17 mouse cellular contexts compared by ENCODE assay signal in genomic region chr1:132004574-132005180, GRCm38 (mm10). TPM values are rescaled to one million over a fixed set of nuclear protein-coding genes. Genes with fewer than 3 reads are reported as not detected.
DNase-seq lines count a peak whose midpoint lies in the region; ATAC-seq lines count a peak whose summit lies in the region.
"Had no signal": no experiment of that assay in that cellular context is flagged by ENCODE, and none has a peak within 500 bp of the region (broad histone marks: within the 10 kb centered on the region; RNA-seq: fewer than 3 reads in every experiment).

No protein-coding gene starts in this region.

- no peak overlapping the region for H3K4me3 ChIP-seq in embryonic facial prominence, embryonic 13.5 days
- no peak overlapping the region for H3K4me3 ChIP-seq in embryonic facial prominence, embryonic 10.5 days
- H3K4me3 ChIP-seq in kidney, embryonic 15.5 days (replicated peaks) = no peak overlapping the region
- H3K4me3 ChIP-seq in embryonic facial prominence, embryonic 14.5 days (ENCODE audit: low read depth, low read length) = no peak overlapping the region
- no peak overlapping the region for H3K4me3 ChIP-seq in hindbrain, embryonic 12.5 days
- H3K4me3 ChIP-seq: megakaryocyte, embryonic 14.5 days had no signal

- no peak for ATAC-seq in embryonic facial prominence, embryonic 13.5 days (ENCODE audit: insufficient number of reproducible peaks, insufficient read depth, low FRiP score, low TSS enrichment, low read depth)
- ATAC-seq in kidney, embryonic 15.5 days (replicated peaks; ENCODE audit: low FRiP score) = no peak
- no peak for ATAC-seq in embryonic facial prominence, embryonic 14.5 days (ENCODE audit: low read depth)
- ATAC-seq in hindbrain, embryonic 12.5 days (ENCODE audit: low FRiP score) = no peak
- ATAC-seq: hindbrain, embryonic 16.5 days had no signal

- H3K27me3 ChIP-seq in embryonic facial prominence, embryonic 13.5 days = no peaks in the 10 kb centered on the region
- H3K27me3 ChIP-seq in embryonic facial prominence, embryonic 10.5 days (replicated peaks; ENCODE audit: low read depth, poor library complexity, severe bottlenecking) = no peaks in the 10 kb centered on the region
- H3K27me3 ChIP-seq in kidney, embryonic 15.5 days = no peaks in the 10 kb centered on the region
- H3K27me3 ChIP-seq in embryonic facial prominence, embryonic 14.5 days (replicated peaks; ENCODE audit: control insufficient read depth, insufficient read depth, low read length) = no peaks in the 10 kb centered on the region
- no peaks in the 10 kb centered on the region for H3K27me3 ChIP-seq in hindbrain, embryonic 12.5 days
- H3K27me3 ChIP-seq: megakaryocyte, embryonic 14.5 days had no signal

- no peaks in the 10 kb centered on the region for H3K9me3 ChIP-seq in embryonic facial prominence, embryonic 13.5 days
- no peaks in the 10 kb centered on the region for H3K9me3 ChIP-seq in embryonic facial prominence, embryonic 10.5 days
- H3K9me3 ChIP-seq in kidney, embryonic 15.5 days (replicated peaks) = no peaks in the 10 kb centered on the region
- H3K9me3 ChIP-seq in embryonic facial prominence, embryonic 14.5 days (ENCODE audit: control insufficient read depth, low read length) = no peaks in the 10 kb centered on the region
- no peaks in the 10 kb centered on the region for H3K9me3 ChIP-seq in hindbrain, embryonic 12.5 days (replicated peaks)
- H3K9me3 ChIP-seq: megakaryocyte, embryonic 14.5 days had no signal

- H3K4me2 ChIP-seq in embryonic facial prominence, embryonic 13.5 days = no peak overlapping the region
- no peak overlapping the region for H3K4me2 ChIP-seq in kidney, embryonic 15.5 days
- H3K4me2 ChIP-seq in embryonic facial prominence, embryonic 14.5 days (ENCODE audit: low read depth, low read length) = no peak overlapping the region
- H3K4me2 ChIP-seq in hindbrain, embryonic 12.5 days (replicated peaks) = no peak overlapping the region

- DNase-seq in embryonic facial prominence, embryonic 10.5 days (ENCODE audit: low spot score) = no peak
- no peak for DNase-seq in kidney, adult 9 months
- DNase-seq in CD4-positive helper T cell, adult 2 months (ENCODE audit: low read depth, low spot score) = peak; percentile 23
- no peak for DNase-seq in embryonic facial prominence, embryonic 14.5 days (ENCODE audit: low spot score)
- DNase-seq in retina, embryonic 14.5 days (ENCODE audit: low spot score) = no peak
- DNase-seq: adrenal gland, adult 2 months; cerebellum, adult 9-11 months; heart, postnatal 36 days; kidney, adult 11 months; right cerebral cortex, postnatal 25 days; thymus, adult 2 months had no signal

- H3K4me1 ChIP-seq in embryonic facial prominence, embryonic 13.5 days = peaks cover 32% of the 10 kb centered on the region
- peaks cover 32% of the 10 kb centered on the region for H3K4me1 ChIP-seq in embryonic facial prominence, embryonic 10.5 days
- H3K4me1 ChIP-seq in kidney, embryonic 15.5 days = peaks cover 18% of the 10 kb centered on the region
- peaks cover 8% of the 10 kb centered on the region; the same call in 1 of the 2 replicates for H3K4me1 ChIP-seq in embryonic facial prominence, embryonic 14.5 days (ENCODE audit: control insufficient read depth, insufficient read depth, low read length)
- peaks cover 16% of the 10 kb centered on the region for H3K4me1 ChIP-seq in hindbrain, embryonic 12.5 days

- no peaks in the 10 kb centered on the region for H3K36me3 ChIP-seq in embryonic facial prominence, embryonic 13.5 days
- H3K36me3 ChIP-seq in embryonic facial prominence, embryonic 10.5 days (replicated peaks) = no peaks in the 10 kb centered on the region
- H3K36me3 ChIP-seq in kidney, embryonic 15.5 days = no peaks in the 10 kb centered on the region
- no peaks in the 10 kb centered on the region for H3K36me3 ChIP-seq in embryonic facial prominence, embryonic 14.5 days (ENCODE audit: control insufficient read depth, insufficient read depth, low read length)
- H3K36me3 ChIP-seq in hindbrain, embryonic 12.5 days = no peaks in the 10 kb centered on the region

- H3K9ac ChIP-seq in embryonic facial prominence, embryonic 13.5 days = no peak overlapping the region
- no peak overlapping the region for H3K9ac ChIP-seq in kidney, embryonic 15.5 days
- no peak overlapping the region for H3K9ac ChIP-seq in embryonic facial prominence, embryonic 14.5 days (ENCODE audit: low read depth, low read length)
- H3K9ac ChIP-seq in hindbrain, embryonic 12.5 days = no peak overlapping the region
- H3K9ac ChIP-seq: liver, embryonic 14.5 days had no signal

- peak overlapping the region; percentile 3; the same call in 1 of the 2 replicates for H3K27ac ChIP-seq in embryonic facial prominence, embryonic 13.5 days
- H3K27ac ChIP-seq in embryonic facial prominence, embryonic 10.5 days (replicated peaks) = no peak overlapping the region
- H3K27ac ChIP-seq in kidney, embryonic 15.5 days = peak overlapping the region; percentile 77
- peak overlapping the region; percentile 31 for H3K27ac ChIP-seq in embryonic facial prominence, embryonic 14.5 days (replicated peaks; ENCODE audit: low read depth, low read length)
- no peak overlapping the region for H3K27ac ChIP-seq in hindbrain, embryonic 12.5 days
- H3K27ac ChIP-seq: liver, embryonic 14.5 days had no signal

- 62% methylated on average over 6 of the region's 6 CpGs for WGBS in embryonic facial prominence, embryonic 13.5 days
- WGBS in embryonic facial prominence, embryonic 10.5 days = 73% methylated on average over 6 of the region's 6 CpGs
- WGBS in kidney, embryonic 15.5 days = 79% methylated on average over 6 of the region's 6 CpGs
- 60% methylated on average over 6 of the region's 6 CpGs for WGBS in embryonic facial prominence, embryonic 14.5 days
- 84% methylated on average over 6 of the region's 6 CpGs for WGBS in hindbrain, embryonic 12.5 days

RNA-seq across cellular contexts. Expression of gene Elk4, which starts 2.7 kb away (rescaled TPM):
- polyA plus RNA-seq in embryonic facial prominence, embryonic 13.5 days (2015; fragmentation: Nextera tagmentation; extraction: Ambion mirVana) = 21.7 and 22.3 TPM in 2 replicates
- 12.0 and 13.3 TPM in 2 replicates for polyA plus RNA-seq in embryonic facial prominence, embryonic 10.5 days (2016; fragmentation: Nextera tagmentation; extraction: Ambion mirVana)
- polyA plus RNA-seq in kidney, embryonic 15.5 days (2015; fragmentation: Nextera tagmentation; extraction: Ambion mirVana) = 24.1 and 25.8 TPM in 2 replicates
- polyA plus RNA-seq in embryonic facial prominence, embryonic 14.5 days (2014; fragmentation: Nextera tagmentation; extraction: Ambion mirVana) = 27.6 and 39.0 TPM in 2 replicates
- 18.5 and 21.7 TPM in 2 replicates for polyA plus RNA-seq in hindbrain, embryonic 12.5 days (2016; fragmentation: Nextera tagmentation; extraction: Ambion mirVana)

RNA-seq across cellular contexts. Expression of gene Slc45a3, which starts 41.9 kb away (rescaled TPM):
- 3.2 and 4.0 TPM in 2 replicates for polyA plus RNA-seq in embryonic facial prominence, embryonic 13.5 days (2015; fragmentation: Nextera tagmentation; extraction: Ambion mirVana)
- polyA plus RNA-seq in embryonic facial prominence, embryonic 10.5 days (2016; fragmentation: Nextera tagmentation; extraction: Ambion mirVana) = 5.4 and 8.4 TPM in 2 replicates
- 7.9 and 9.1 TPM in 2 replicates for polyA plus RNA-seq in kidney, embryonic 15.5 days (2015; fragmentation: Nextera tagmentation; extraction: Ambion mirVana)
- 8.5 and 11.0 TPM in 2 replicates for polyA plus RNA-seq in embryonic facial prominence, embryonic 14.5 days (2014; fragmentation: Nextera tagmentation; extraction: Ambion mirVana)
- polyA plus RNA-seq in hindbrain, embryonic 12.5 days (2016; fragmentation: Nextera tagmentation; extraction: Ambion mirVana) = 5.6 and 6.4 TPM in 2 replicates

Comparison
In these comparisons a context has a peak if more than half of its experiments do, and no peak if none do; other contexts are left out.
1. H3K27ac ChIP-seq: peak in embryonic facial prominence, embryonic 13.5 days (single experiment), kidney, embryonic 15.5 days (single experiment) and embryonic facial prominence, embryonic 14.5 days (single experiment); none in embryonic facial prominence, embryonic 10.5 days (single experiment) and hindbrain, embryonic 12.5 days (single experiment).